Mouse (Mus musculus): Measurements from ENCODE around the gene Vmn1r93. TPM values are rescaled to one million over a fixed set of nuclear protein-coding genes. Genes with fewer than 3 reads are reported as not detected.
"Not testable (repeated sequence)": the region's sequence is repeated elsewhere in the genome, so short reads cannot be mapped to it uniquely, and the experiment has no call there.

The Vmn1r93 gene
- not detected in 3 replicates for total RNA-seq (2017)

GRCm38 (mm10) chr7:20138988-20139387 lies at the start of gene Vmn1r93:
Gene Vmn1r93 (minus strand): TSS chr7:20139088.
- ATAC-seq (replicated peaks; ENCODE audit: insufficient number of reproducible peaks, low FRiP score, low TSS enrichment, poor library complexity, severe bottlenecking) = not testable (repeated sequence)

- ATAC-seq (replicated peaks; ENCODE audit: insufficient number of reproducible peaks, low FRiP score, low TSS enrichment, poor library complexity, severe bottlenecking) = not testable (repeated sequence)
These were observed 29.4 kb upstream of the Vmn1r93 start, which contains the start of gene Vmn1r94 for GRCm38 (mm10) chr7:20168277-20168676. Gene Vmn1r94 (minus strand): TSS chr7:20168377.

GRCm38 (mm10) chr7:20122479-20122878 lies 16.4 kb downstream of the Vmn1r93 start, which contains the start of gene Gm16442:
Gene Gm16442 (minus strand): TSS chr7:20122579.
- ATAC-seq (replicated peaks; ENCODE audit: insufficient number of reproducible peaks, low FRiP score, low TSS enrichment, poor library complexity, severe bottlenecking) = not testable (repeated sequence)

DNA sequence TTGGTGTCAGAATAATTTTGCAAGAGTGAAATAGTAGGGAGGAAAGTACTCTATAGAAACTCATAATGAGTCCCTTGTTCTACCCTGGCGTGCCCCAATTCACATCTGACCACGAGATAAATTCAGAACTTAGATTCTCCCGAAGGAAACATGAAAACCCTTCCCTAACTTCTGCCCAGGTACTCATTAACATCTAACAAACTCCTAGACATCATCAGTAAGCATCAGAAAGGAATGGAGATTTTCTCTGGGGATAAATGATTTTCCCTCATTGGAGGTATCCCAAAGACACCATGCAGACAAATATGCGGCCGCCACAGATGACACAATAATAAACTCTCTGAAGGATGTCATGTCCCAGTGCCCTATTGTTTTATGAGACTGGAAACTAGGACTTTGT lies 39.5 kb downstream of the Vmn1r93 start, which contains the start of gene Vmn1r91:
Gene Vmn1r91 (plus strand): TSS at position 301 of the 400 bp plus-strand sequence.
- not testable (repeated sequence) for ATAC-seq (replicated peaks; ENCODE audit: insufficient number of reproducible peaks, low FRiP score, low TSS enrichment, poor library complexity, severe bottlenecking)

Other genes with a start within 250 kb of the Vmn1r93 start
- gene Pvr, start 217.9 kb downstream of the Vmn1r93 start, total RNA-seq (2017) = 8.2 to 13.6 TPM (median 12.2 TPM) in 3 replicates
- gene Igsf23, start 188.3 kb downstream of the Vmn1r93 start, total RNA-seq (2017) = 0.75 TPM in 1 of 3 replicates, not detected in the others
- not detected in 3 replicates for gene Ceacam20, start 173.7 kb downstream of the Vmn1r93 start, total RNA-seq (2017)
- not detected in 3 replicates for gene Nlrp9b, start 147.6 kb downstream of the Vmn1r93 start, total RNA-seq (2017)
- not detected in 3 replicates for gene Vmn1r91, start 39.4 kb downstream of the Vmn1r93 start, total RNA-seq (2017)
- gene Gm16442, start 16.5 kb downstream of the Vmn1r93 start, total RNA-seq (2017) = not detected in 3 replicates
- gene Vmn1r94, start 29.3 kb upstream of the Vmn1r93 start, total RNA-seq (2017) = not detected in 3 replicates
- not detected in 3 replicates for gene Vmn1r95, start 54.6 kb upstream of the Vmn1r93 start, total RNA-seq (2017)
- gene Gm6164, start 66.5 kb upstream of the Vmn1r93 start, total RNA-seq (2017) = not detected in 3 replicates
- not detected in 3 replicates for gene Gm4498, start 94.7 kb upstream of the Vmn1r93 start, total RNA-seq (2017)
- not detected in 3 replicates for gene Gm5890, start 123.7 kb upstream of the Vmn1r93 start, total RNA-seq (2017)
- not detected in 3 replicates for gene Gm4133, start 195.0 kb upstream of the Vmn1r93 start, total RNA-seq (2017)
- gene Gm5728, start 236.3 kb upstream of the Vmn1r93 start, total RNA-seq (2017) = not detected in 3 replicates

All from monocyte, adult 5-6 weeks (primary cell).